Mouse (Mus musculus) lung, embryonic 14.5 days (tissue): ENCODE data around the gene Aldh9a1. TPM values are rescaled to one million over a fixed set of nuclear protein-coding genes. Genes with fewer than 3 reads are reported as not detected.
A peak's percentile ranks its signal among the peaks of the same experiment; 100 is the strongest.

Source experiments
- ATAC-seq: fragments of 200-750 bp; cut with Nextera tagmentation; 2 replicates; pipeline ENCODE4 v1.8.0; 2017; ENCODE audit warnings: mild to moderate bottlenecking, moderate TSS enrichment, moderate library complexity; ENCODE audit not compliant: insufficient read depth
- DNase-seq: peaks from one replicate; pipeline ENCODE4 v3.0.0-alpha.2; 2015
- H3K27ac ChIP-seq: fragments of 300-500 bp; sonication (generic); 2 replicates; pipeline ENCODE4 v1.5.1; 2014; ENCODE audit warnings: low read depth, mild to moderate bottlenecking, moderate library complexity
- H3K27me3 ChIP-seq: fragments of 300-500 bp; sonication (generic); 2 replicates; pipeline ENCODE4 v1.6.1; 2014; ENCODE audit warnings: low read length, control low read depth; ENCODE audit not compliant: insufficient read depth
- H3K36me3 ChIP-seq: fragments of 300-500 bp; sonication (generic); 2 replicates; pipeline ENCODE4 v1.6.1; 2014; ENCODE audit warnings: control low read depth; ENCODE audit not compliant: insufficient read depth
- H3K4me1 ChIP-seq: fragments of 300-500 bp; sonication (generic); 2 replicates; pipeline ENCODE4 v1.6.1; 2014; ENCODE audit warnings: antibody characterized with exemption, control low read depth; ENCODE audit not compliant: insufficient read depth
- H3K4me2 ChIP-seq: fragments of 300-500 bp; sonication (generic); 2 replicates; pipeline ENCODE4 v1.6.1; 2014; ENCODE audit warnings: mild to moderate bottlenecking
- H3K4me3 ChIP-seq: fragments of 300-500 bp; sonication (generic); 2 replicates; pipeline ENCODE4 v1.5.1; 2014; ENCODE audit warnings: low read depth, low read length
- H3K9ac ChIP-seq: fragments of 300-500 bp; sonication (generic); 2 replicates; pipeline ENCODE4 v1.6.1; 2014
- H3K9me3 ChIP-seq: fragments of 300-500 bp; sonication (generic); 2 replicates; pipeline ENCODE4 v1.6.1; 2016; ENCODE audit warnings: low read depth, low read length, control low read depth
- CTCF ChIP-seq: IDR thresholded peaks from 2 replicates; pipeline ENCODE4 v1.5.1; 2016; ENCODE audit warnings: antibody characterized with exemption, low read depth
- WGBS: fragments of 180-500 bp; shearing (Covaris S2); extraction: QIAGEN DNeasy Blood & Tissue Kit; methylation state at CpG from one replicate; pipeline ENCODE4 v1.1.7; 2014; 5-methylcytosine and 5-hydroxymethylcytosine counted together
- polyA plus RNA-seq: library from polyadenylated mRNA; unstranded; fragments of >200 nt; fragmentation: Nextera tagmentation; extraction: Ambion mirVana; gene quantifications from 2 replicates; pipeline ENCODE4 v1.2.1, GENCODE M21; 2014

Aldh9a1 gene
- polyA plus RNA-seq, 1 experiment from 2014 or later = 46.2 TPM

DNA sequence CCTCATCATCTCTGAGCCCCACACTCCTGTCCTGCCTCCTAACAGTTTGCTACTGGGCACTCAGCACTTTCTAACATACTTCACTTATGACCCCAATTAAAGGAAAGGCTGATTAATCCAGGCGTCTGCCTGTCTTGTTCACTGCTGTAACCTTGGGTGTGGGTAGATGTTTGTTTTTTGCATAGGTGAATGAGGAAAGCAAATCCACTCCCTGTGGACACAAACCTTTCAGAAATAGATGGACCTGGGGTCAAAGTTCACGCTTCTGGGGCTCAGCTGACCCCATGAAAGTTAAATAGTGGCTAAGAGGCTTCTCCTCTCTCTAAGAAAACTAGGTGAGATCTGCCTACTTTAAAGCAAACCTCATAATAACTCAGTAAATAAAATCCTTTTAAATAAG lies 25.2 kb downstream of the Aldh9a1 start:
- DNase-seq (no peak), ATAC-seq (no peak)
- no peak overlapping the region for H3K4me3 ChIP-seq
- no peak overlapping the region for H3K9ac ChIP-seq
- WGBS = 46% methylated on average over 2 of the region's 2 CpGs
- H3K27me3 ChIP-seq = no peaks in the 10 kb centered on the region
- H3K36me3 ChIP-seq = no peaks in the 10 kb centered on the region
- 0 out of 2 replicates have a peak overlapping the region, but pooled peaks have one; percentile 10 for H3K4me2 ChIP-seq
- H3K27ac ChIP-seq = no peak overlapping the region
- no peaks in the 10 kb centered on the region for H3K4me1 ChIP-seq
- no peak for TF ChIP-seq CTCF
- no peaks in the 10 kb centered on the region for H3K9me3 ChIP-seq

DNA sequence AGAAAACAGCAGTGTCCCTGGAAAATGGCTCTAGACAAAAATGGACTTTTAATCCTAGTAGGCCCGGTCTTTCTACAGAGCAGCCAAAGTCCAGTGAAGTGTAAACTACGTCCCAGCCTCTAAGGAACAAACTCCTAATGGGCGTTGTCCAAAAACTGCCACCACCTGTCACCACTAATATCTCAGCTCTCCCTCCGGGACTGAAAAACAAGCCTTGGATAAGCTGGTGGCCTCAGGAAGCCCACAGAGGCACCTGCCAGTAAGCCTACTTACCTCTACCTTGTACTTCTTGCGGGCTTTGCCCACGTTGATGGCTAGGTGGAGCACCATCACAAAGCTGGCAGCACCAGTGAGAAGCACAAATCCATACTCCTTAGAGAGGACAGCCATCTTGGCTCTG lies 28.2 kb downstream of the Aldh9a1 start:
- no peak overlapping the region for H3K9ac ChIP-seq
- no peak overlapping the region for H3K4me3 ChIP-seq
- no peaks in the 10 kb centered on the region for H3K27me3 ChIP-seq
- TF ChIP-seq CTCF = no peak
- no peaks in the 10 kb centered on the region for H3K4me1 ChIP-seq
- DNase-seq (no peak), ATAC-seq (no peak)
- H3K36me3 ChIP-seq = no peaks in the 10 kb centered on the region
- 73% methylated on average over 6 of the region's 6 CpGs for WGBS
- H3K4me2 ChIP-seq = no peak overlapping the region
- H3K27ac ChIP-seq = no peak overlapping the region
- H3K9me3 ChIP-seq = no peaks in the 10 kb centered on the region

DNA sequence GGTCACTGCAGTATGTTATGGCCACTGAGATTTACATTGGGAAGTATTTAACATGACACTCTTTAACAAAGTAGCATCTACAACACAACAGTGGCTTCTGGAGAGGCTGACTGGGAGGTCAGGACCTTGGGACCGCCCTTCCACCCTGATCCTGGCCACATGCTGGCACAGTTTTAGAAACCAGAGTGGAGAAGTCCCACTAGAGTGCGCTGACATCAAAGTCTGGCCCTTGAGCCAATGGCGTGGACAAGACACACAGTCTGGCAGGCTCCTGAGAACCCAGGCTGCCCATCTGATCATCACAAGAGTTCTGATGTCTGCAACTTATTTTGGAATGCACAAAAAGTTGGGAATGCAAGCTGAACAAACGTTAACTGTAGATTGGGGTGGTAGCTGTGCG lies 30.0 kb downstream of the Aldh9a1 start:
- H3K27me3 ChIP-seq = no peaks in the 10 kb centered on the region
- H3K4me1 ChIP-seq = no peaks in the 10 kb centered on the region
- H3K4me3 ChIP-seq = no peak overlapping the region
- no peak for TF ChIP-seq CTCF
- DNase-seq = no peak
- ATAC-seq = no peak
- H3K9me3 ChIP-seq = no peaks in the 10 kb centered on the region
- H3K9ac ChIP-seq = no peak overlapping the region
- WGBS = 64% methylated on average over 5 of the region's 5 CpGs
- H3K27ac ChIP-seq = no peak overlapping the region
- H3K36me3 ChIP-seq = no peaks in the 10 kb centered on the region
- H3K4me2 ChIP-seq = no peak overlapping the region

GRCm38 (mm10) chr1:167380223-167380622 lies 30.4 kb downstream of the Aldh9a1 start:
- no peaks in the 10 kb centered on the region for H3K9me3 ChIP-seq
- H3K4me3 ChIP-seq = no peak overlapping the region
- no peaks in the 10 kb centered on the region for H3K36me3 ChIP-seq
- ATAC-seq (no peak), DNase-seq (no peak)
- no peak for TF ChIP-seq CTCF
- H3K9ac ChIP-seq = no peak overlapping the region
- no peaks in the 10 kb centered on the region for H3K4me1 ChIP-seq
- H3K27ac ChIP-seq = no peak overlapping the region
- 91% methylated on average over 2 of the region's 2 CpGs for WGBS
- no peak overlapping the region for H3K4me2 ChIP-seq
- H3K27me3 ChIP-seq = no peaks in the 10 kb centered on the region

- Histone ChIP-seq H3K27ac (no peak overlapping the region), H3K36me3 (no peaks in the 10 kb centered on the region), H3K4me2 (no peak overlapping the region), H3K9me3 (no peaks in the 10 kb centered on the region), H3K9ac (no peak overlapping the region), H3K27me3 (no peaks in the 10 kb centered on the region), H3K4me3 (no peak overlapping the region), H3K4me1 (no peaks in the 10 kb centered on the region)
- ATAC-seq (no peak), DNase-seq (no peak)
- WGBS = 69% methylated on average over 8 of the region's 8 CpGs
- no peak for TF ChIP-seq CTCF
Observed at GRCm38 (mm10) chr1:167381050-167382015, 31.5 kb downstream of the Aldh9a1 start.

DNA sequence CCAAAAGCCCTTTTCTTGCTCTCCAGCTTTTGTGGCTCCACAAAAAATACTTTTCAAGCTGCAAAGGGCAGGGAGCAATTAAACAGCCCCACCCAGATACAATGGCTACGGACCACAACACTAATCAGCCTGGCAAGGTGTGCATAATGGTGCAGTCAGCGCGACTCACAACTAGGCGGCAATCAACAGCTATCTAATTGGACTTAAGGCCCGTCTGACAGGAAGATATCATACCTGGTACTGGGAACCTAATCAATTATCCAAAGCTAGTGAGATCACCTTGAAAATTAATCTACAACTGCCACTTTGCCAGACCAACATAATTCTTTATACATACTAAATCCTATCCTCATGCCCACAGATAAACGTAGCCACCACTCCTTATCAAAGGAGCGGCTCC lies 32.5 kb downstream of the Aldh9a1 start:
- H3K27ac ChIP-seq = no peak overlapping the region
- H3K9me3 ChIP-seq = no peaks in the 10 kb centered on the region
- TF ChIP-seq CTCF = no peak
- DNase-seq (no peak), ATAC-seq (no peak)
- H3K9ac ChIP-seq = no peak overlapping the region
- no peak overlapping the region for H3K4me3 ChIP-seq
- no peak overlapping the region for H3K4me2 ChIP-seq
- no peaks in the 10 kb centered on the region for H3K4me1 ChIP-seq
- no peaks in the 10 kb centered on the region for H3K36me3 ChIP-seq
- no peaks in the 10 kb centered on the region for H3K27me3 ChIP-seq
- WGBS = 84% methylated on average over 7 of the region's 7 CpGs

DNA sequence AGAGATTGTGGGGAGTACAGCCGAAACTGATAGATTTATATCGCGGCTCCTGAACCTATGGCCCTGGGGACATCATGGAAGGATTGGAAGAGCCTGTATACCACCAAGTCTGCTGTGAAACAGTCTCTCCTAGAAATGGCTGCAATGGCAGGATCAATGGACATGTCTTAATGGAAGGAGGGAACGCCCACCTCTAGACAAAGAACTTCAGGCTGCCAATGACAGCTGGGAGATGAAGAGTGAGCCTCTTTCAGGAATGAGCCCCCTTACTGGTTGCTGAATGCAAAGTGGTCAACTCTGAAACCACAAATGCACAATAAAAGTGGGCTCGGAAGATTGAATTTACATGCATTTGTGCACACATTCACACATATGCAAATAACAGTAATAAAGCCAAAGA lies 33.0 kb downstream of the Aldh9a1 start:
- WGBS = 89% methylated on average over 5 of the region's 5 CpGs
- H3K27ac ChIP-seq = no peak overlapping the region
- no peaks in the 10 kb centered on the region for H3K36me3 ChIP-seq
- no peaks in the 10 kb centered on the region for H3K9me3 ChIP-seq
- ATAC-seq = no peak
- H3K27me3 ChIP-seq = no peaks in the 10 kb centered on the region
- DNase-seq = no peak
- H3K4me2 ChIP-seq = no peak overlapping the region
- TF ChIP-seq CTCF = no peak
- no peak overlapping the region for H3K9ac ChIP-seq
- no peak overlapping the region for H3K4me3 ChIP-seq
- no peaks in the 10 kb centered on the region for H3K4me1 ChIP-seq
